Mouse (Mus musculus): ENCODE data around the gene Fbxw9.

GRCm38 (mm10) chr8:85035165-85035727 is 24.6 kb upstream of the Fbxw9 start:
- TF ChIP-seq POLR2A (IDR thresholded peaks at IDR 0.05; ENCODE audit: borderline replicate concordance, insufficient read depth, low read length), result no peak
- no peak for TF ChIP-seq CTCF (IDR thresholded peaks at IDR 0.05; ENCODE audit: borderline replicate concordance, insufficient read depth, low read depth, low read length)
